Mouse (Mus musculus) neural tube, embryonic 15.5 days (tissue): ENCODE data around the gene Prrt1. TPM values are rescaled to one million over a fixed set of nuclear protein-coding genes. Genes with fewer than 3 reads are reported as not detected.
A peak's percentile ranks its signal among the peaks of the same experiment; 100 is the strongest.

Experiments used
- ATAC-seq: fragments of 200-750 bp; cut with Nextera tagmentation; 2 replicates; pipeline ENCODE4 v1.8.0; 2017; ENCODE audit warnings: mild to moderate bottlenecking, moderate TSS enrichment, moderate library complexity; ENCODE audit not compliant: low FRiP score
- H3K27ac ChIP-seq: fragments of 300-500 bp; sonication (generic); replicated peaks from 2 replicates; pipeline ENCODE4 v1.5.1; 2015; ENCODE audit warnings: mild to moderate bottlenecking, inconsistent platforms
- H3K27me3 ChIP-seq: fragments of 300-500 bp; sonication (generic); replicated peaks from 2 replicates; pipeline ENCODE4 v1.6.1; 2015; ENCODE audit warnings: inconsistent platforms
- H3K36me3 ChIP-seq: fragments of 300-500 bp; sonication (generic); 2 replicates; pipeline ENCODE4 v1.6.1; 2015; ENCODE audit warnings: inconsistent platforms
- H3K4me1 ChIP-seq: fragments of 300-500 bp; sonication (generic); 2 replicates; pipeline ENCODE4 v1.6.1; 2015; ENCODE audit warnings: inconsistent platforms
- H3K4me2 ChIP-seq: fragments of 300-500 bp; sonication (generic); 2 replicates; pipeline ENCODE4 v1.6.1; 2015; ENCODE audit warnings: inconsistent platforms, mild to moderate bottlenecking, moderate library complexity
- H3K4me3 ChIP-seq: fragments of 300-500 bp; sonication (generic); replicated peaks from 2 replicates; pipeline ENCODE4 v1.5.1; 2015; ENCODE audit warnings: mild to moderate bottlenecking, inconsistent platforms
- H3K9ac ChIP-seq: fragments of 300-500 bp; sonication (generic); replicated peaks from 2 replicates; pipeline ENCODE4 v1.6.1; 2015; ENCODE audit warnings: mild to moderate bottlenecking, inconsistent platforms
- H3K9me3 ChIP-seq: fragments of 300-500 bp; sonication (generic); replicated peaks from 2 replicates; pipeline ENCODE4 v1.6.1; 2016; ENCODE audit warnings: inconsistent platforms
- WGBS: fragments of 180-500 bp; shearing (Covaris S2); methylation state at CpG from one replicate; pipeline ENCODE4 v1.1.7; 2015; ENCODE audit warnings: mixed read lengths; 5-methylcytosine and 5-hydroxymethylcytosine counted together
- polyA plus RNA-seq: library from polyadenylated mRNA; unstranded; fragments of >200 nt; fragmentation: Nextera tagmentation; extraction: Ambion mirVana; gene quantifications from 2 replicates; pipeline ENCODE4 v1.2.1, GENCODE M21; 2015

Gene Prrt1
- polyA plus RNA-seq, 1 experiment from 2014 or later, result 6.3 TPM

GRCm38 (mm10) chr17:34645831-34646511 is 16.6 kb downstream of the Prrt1 start:
- Histone ChIP-seq H3K9ac (no peak overlapping the region), H3K9me3 (no peaks in the 10 kb centered on the region), H3K27me3 (no peaks in the 10 kb centered on the region), H3K36me3 (peaks cover 22% of the 10 kb centered on the region), H3K4me2 (peak overlapping the region; percentile 89), H3K27ac (0 out of 2 replicates have a peak overlapping the region, but pooled peaks have one; percentile 28), H3K4me3 (peak overlapping the region; percentile 76), H3K4me1 (peaks cover 44% of the 10 kb centered on the region)
- no peak for ATAC-seq
- 78% methylated on average over 30 of the region's 30 CpGs for WGBS

GRCm38 (mm10) chr17:34646906-34647787 is 17.8 kb downstream of the Prrt1 start, which contains the start of gene Atf6b:
TSS of gene Atf6b (plus strand) at chr17:34647146.
- Histone ChIP-seq H3K36me3 (peaks cover 34% of the 10 kb centered on the region), H3K27ac (peak within 1 kb of the TSS; percentile 81), H3K9ac (peak within 1 kb of the TSS; percentile 85), H3K27me3 (no peaks in the 10 kb centered on the region), H3K4me1 (peaks cover 39% of the 10 kb centered on the region), H3K4me3 (peak within 1 kb of the TSS; percentile 76), H3K9me3 (no peaks in the 10 kb centered on the region), H3K4me2 (peak within 1 kb of the TSS; percentile 89)
- ATAC-seq, result peak; percentile 95
- WGBS, result under 1% methylated on average over 56 of the region's 66 CpGs

- no peak for ATAC-seq
- no peaks in the 10 kb centered on the region for H3K9me3 ChIP-seq
- H3K4me3 ChIP-seq, result peak overlapping the region; percentile 76
- 0 out of 2 replicates have a peak overlapping the region, but pooled peaks have one; percentile 85 for H3K9ac ChIP-seq
- H3K27ac ChIP-seq, result no peak overlapping the region
- peaks cover 39% of the 10 kb centered on the region for H3K4me1 ChIP-seq
- H3K27me3 ChIP-seq, result no peaks in the 10 kb centered on the region
- H3K4me2 ChIP-seq, result peak overlapping the region; percentile 89
- H3K36me3 ChIP-seq, result peaks cover 45% of the 10 kb centered on the region
- 90% methylated on average over 16 of the region's 16 CpGs for WGBS
Observed at GRCm38 (mm10) chr17:34648141-34648890, 19.0 kb downstream of the Prrt1 start.

- Histone ChIP-seq H3K27ac (no peak overlapping the region), H3K4me2 (no peak overlapping the region), H3K4me1 (peaks cover 38% of the 10 kb centered on the region), H3K4me3 (no peak overlapping the region), H3K36me3 (peaks cover 53% of the 10 kb centered on the region), H3K9me3 (no peaks in the 10 kb centered on the region), H3K9ac (no peak overlapping the region), H3K27me3 (no peaks in the 10 kb centered on the region)
- WGBS, result 91% methylated on average over 18 of the region's 18 CpGs
- no peak for ATAC-seq
Observed at GRCm38 (mm10) chr17:34649106-34649864, 20.0 kb downstream of the Prrt1 start.

GRCm38 (mm10) chr17:34650781-34651180 is 21.4 kb downstream of the Prrt1 start:
- H3K27ac ChIP-seq, result no peak overlapping the region
- H3K9ac ChIP-seq, result no peak overlapping the region
- 95% methylated on average over 14 of the region's 14 CpGs for WGBS
- no peak overlapping the region for H3K4me2 ChIP-seq
- no peaks in the 10 kb centered on the region for H3K9me3 ChIP-seq
- H3K36me3 ChIP-seq, result peaks cover 63% of the 10 kb centered on the region
- ATAC-seq, result no peak
- no peak overlapping the region for H3K4me3 ChIP-seq
- peaks cover 34% of the 10 kb centered on the region for H3K4me1 ChIP-seq
- H3K27me3 ChIP-seq, result no peaks in the 10 kb centered on the region

GRCm38 (mm10) chr17:34651507-34652221 is 22.3 kb downstream of the Prrt1 start:
- H3K36me3 ChIP-seq, result peaks cover 63% of the 10 kb centered on the region
- ATAC-seq, result no peak
- H3K27ac ChIP-seq, result no peak overlapping the region
- no peak overlapping the region for H3K4me2 ChIP-seq
- H3K4me3 ChIP-seq, result no peak overlapping the region
- peaks cover 31% of the 10 kb centered on the region for H3K4me1 ChIP-seq
- no peak overlapping the region for H3K9ac ChIP-seq
- no peaks in the 10 kb centered on the region for H3K9me3 ChIP-seq
- H3K27me3 ChIP-seq, result no peaks in the 10 kb centered on the region
- 50% methylated on average over 19 of the region's 19 CpGs for WGBS

- 93% methylated on average over 10 of the region's 10 CpGs for WGBS
- H3K36me3 ChIP-seq, result peaks cover 63% of the 10 kb centered on the region
- peaks cover 28% of the 10 kb centered on the region for H3K4me1 ChIP-seq
- no peaks in the 10 kb centered on the region for H3K27me3 ChIP-seq
- no peak overlapping the region for H3K4me2 ChIP-seq
- ATAC-seq, result no peak
- H3K27ac ChIP-seq, result no peak overlapping the region
- no peak overlapping the region for H3K4me3 ChIP-seq
- no peaks in the 10 kb centered on the region for H3K9me3 ChIP-seq
- no peak overlapping the region for H3K9ac ChIP-seq
Observed at GRCm38 (mm10) chr17:34652546-34652945, 23.2 kb downstream of the Prrt1 start.

- no peak overlapping the region for H3K4me2 ChIP-seq
Observed at GRCm38 (mm10) chr17:34652985-34653384, 23.7 kb downstream of the Prrt1 start.

GRCm38 (mm10) chr17:34653746-34654285 is 24.5 kb downstream of the Prrt1 start:
- Histone ChIP-seq H3K4me2 (no peak overlapping the region), H3K27me3 (peaks cover 3% of the 10 kb centered on the region; the same call in 1 of the 2 replicates), H3K4me1 (peaks cover 15% of the 10 kb centered on the region), H3K9me3 (no peaks in the 10 kb centered on the region), H3K4me3 (no peak overlapping the region), H3K36me3 (peaks cover 63% of the 10 kb centered on the region), H3K27ac (no peak overlapping the region), H3K9ac (no peak overlapping the region)
- no peak for ATAC-seq
- 68% methylated on average over 9 of the region's 9 CpGs for WGBS

More at GRCm38 (mm10) chr17:34652985-34653384, 23.7 kb downstream of the Prrt1 start:
- Histone ChIP-seq H3K27ac (no peak overlapping the region), H3K9me3 (no peaks in the 10 kb centered on the region), H3K27me3 (no peaks in the 10 kb centered on the region), H3K9ac (no peak overlapping the region), H3K4me1 (peaks cover 24% of the 10 kb centered on the region), H3K36me3 (peaks cover 63% of the 10 kb centered on the region), H3K4me3 (no peak overlapping the region)
- no peak for ATAC-seq
- 94% methylated on average over 8 of the region's 8 CpGs for WGBS

GRCm38 (mm10) chr17:34654392-34654791 is 25.1 kb downstream of the Prrt1 start:
- WGBS, result 95% methylated on average over 13 of the region's 13 CpGs
- no peak overlapping the region for H3K4me2 ChIP-seq
- H3K9me3 ChIP-seq, result no peaks in the 10 kb centered on the region
- peaks cover 13% of the 10 kb centered on the region for H3K4me1 ChIP-seq
- ATAC-seq, result no peak
- H3K36me3 ChIP-seq, result peaks cover 57% of the 10 kb centered on the region
- H3K27ac ChIP-seq, result no peak overlapping the region
- H3K27me3 ChIP-seq, result peaks cover 9% of the 10 kb centered on the region
- H3K9ac ChIP-seq, result no peak overlapping the region
- no peak overlapping the region for H3K4me3 ChIP-seq
